Mouse (Mus musculus) heart, adult 2 months (tissue): Measurements from ENCODE around the gene Zfp62.

Experiments used
- EP300 ChIP-seq: fragments of 200-500 bp; IDR thresholded peaks from 2 replicates; pipeline ENCODE4 v1.6.1; 2011; ENCODE audit warnings: low read depth, low read length, control low read depth; ENCODE audit not compliant: insufficient read depth
- POLR2A ChIP-seq: fragments of 200-500 bp; IDR thresholded peaks from 2 replicates; pipeline ENCODE4 v1.6.1; 2011; ENCODE audit warnings: mild to moderate bottlenecking, low read depth, low read length, control low read depth; ENCODE audit not compliant: insufficient read depth

- TF ChIP-seq EP300 (0 out of 2 replicates have a peak, but pooled peaks have one; percentile 26), POLR2A (no peak)
Observed at GRCm38 (mm10) chr11:49260598-49261312, 57.7 kb downstream of the Zfp62 start.
